Comparison of ENCODE assay signal across 15 mouse cellular contexts in the genomic region with DNA sequence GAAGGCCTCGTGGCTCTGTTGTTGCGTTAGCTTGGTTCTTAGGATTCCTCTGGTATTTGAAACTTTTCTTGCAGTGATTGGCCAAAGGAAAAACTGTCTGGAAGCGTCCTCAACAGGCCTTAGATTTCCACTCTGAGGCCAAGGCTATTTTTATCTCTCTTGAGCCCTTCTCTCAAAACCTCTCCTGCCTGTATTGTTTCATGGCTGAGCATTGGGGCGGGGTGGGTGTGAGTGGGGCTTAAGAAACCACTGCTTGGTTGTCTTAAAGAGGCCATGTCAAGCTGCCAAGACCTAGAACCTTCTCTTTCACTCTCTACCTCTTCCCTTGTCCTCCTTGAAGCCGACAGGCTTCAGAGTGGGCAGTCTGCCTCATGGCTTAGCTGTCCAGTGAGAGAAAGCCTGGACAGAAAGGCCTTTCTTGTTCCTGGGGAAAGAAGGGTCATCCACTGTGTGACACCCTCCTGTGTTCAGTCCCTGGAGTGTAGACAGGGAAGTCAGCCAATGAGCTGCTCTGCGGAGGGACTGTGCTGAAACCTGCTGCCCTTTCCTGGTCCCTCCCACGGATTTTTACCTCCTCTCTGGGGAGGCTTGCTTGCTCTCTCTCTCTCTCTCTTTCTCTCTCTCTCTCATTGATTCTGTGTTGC. TPM values are rescaled to one million over a fixed set of nuclear protein-coding genes. Genes with fewer than 3 reads are reported as not detected.
DNase-seq lines count a peak whose midpoint lies in the region; ATAC-seq and TF ChIP-seq lines count a peak whose summit lies in the region.
"Had no signal": no experiment of that assay in that cellular context is flagged by ENCODE, and none has a peak within 500 bp of the region (broad histone marks: within the 10 kb centered on the region; RNA-seq: fewer than 3 reads in every experiment).

No protein-coding gene starts in this region.

- ATAC-seq in Patski, result peak; percentile 32
- no peak for ATAC-seq in heart, embryonic 14.5 days (ENCODE audit: insufficient number of reproducible peaks, insufficient read depth, low FRiP score, low read depth)
- peak; percentile 79 for ATAC-seq in lung, postnatal 0 days
- ATAC-seq: forebrain, embryonic 16.5 days; midbrain, embryonic 15.5 days had no signal

- no peaks in the 10 kb centered on the region for H3K9me3 ChIP-seq in heart, embryonic 14.5 days (ENCODE audit: control insufficient read depth, low read length)
- H3K9me3 ChIP-seq in lung, postnatal 0 days (ENCODE audit: low read length), result no peaks in the 10 kb centered on the region
- H3K9me3 ChIP-seq: embryonic facial prominence, embryonic 12.5 days; hindbrain, embryonic 15.5 days; midbrain, embryonic 15.5 days had no signal

- no peak overlapping the region for H3K4me3 ChIP-seq in heart, embryonic 14.5 days (ENCODE audit: control insufficient read depth in 1 of 2, insufficient read depth in 1 of 2, low read depth in 1 of 2, low read length in 2 of 2)
- H3K4me3 ChIP-seq in lung, postnatal 0 days (ENCODE audit: low read depth, low read length), result no peak overlapping the region
- H3K4me3 ChIP-seq: embryonic facial prominence, embryonic 12.5 days; hindbrain, embryonic 15.5 days; midbrain, embryonic 15.5 days had no signal

- DNase-seq in gastrocnemius, adult 18-20 months (ENCODE audit: low spot score), result peak; percentile 32
- no peak for DNase-seq in gastrocnemius, postnatal 10 days
- peak; percentile 70 for DNase-seq in Patski (ENCODE audit: low read depth, low spot score)
- peak; percentile 83 for DNase-seq in lung, postnatal 0 days (ENCODE audit: low spot score)
- DNase-seq in urinary bladder, postnatal 10 days (ENCODE audit: low spot score), result no peak
- no peak for DNase-seq in left cerebral cortex, postnatal 14 days (ENCODE audit: low spot score in 2 of 2)
- DNase-seq in liver, result no peak
- DNase-seq: B cell, adult 2 months; cerebellum, adult 9-10 months; right cerebral cortex, postnatal 25 days had no signal

- peaks cover 12 to 20% of the 10 kb centered on the region in 2 experiments for H3K4me1 ChIP-seq in heart, embryonic 14.5 days (ENCODE audit: control insufficient read depth in 2 of 2, insufficient read depth in 2 of 2, low read length in 2 of 2)
- H3K4me1 ChIP-seq in lung, postnatal 0 days (ENCODE audit: insufficient read depth, low read depth, low read length), result peaks cover 5% of the 10 kb centered on the region; the same call in 1 of the 2 replicates
- H3K4me1 ChIP-seq: hindbrain, embryonic 15.5 days; midbrain, embryonic 15.5 days had no signal

- no peaks in the 10 kb centered on the region for H3K27me3 ChIP-seq in Patski
- no peaks in the 10 kb centered on the region for H3K27me3 ChIP-seq in heart, embryonic 14.5 days (ENCODE audit: control insufficient read depth, insufficient read depth, low read length)
- H3K27me3 ChIP-seq in lung, postnatal 0 days (replicated peaks; ENCODE audit: insufficient read depth, low read length), result no peaks in the 10 kb centered on the region
- H3K27me3 ChIP-seq: embryonic facial prominence, embryonic 12.5 days; hindbrain, embryonic 15.5 days; midbrain, embryonic 15.5 days had no signal

- H3K36me3 ChIP-seq in heart, embryonic 14.5 days (ENCODE audit: control insufficient read depth, insufficient read depth, low read length), result peaks cover 18% of the 10 kb centered on the region
- 0 out of 2 replicates have a peak, but pooled peaks cover 2% of the 10 kb centered on the region for H3K36me3 ChIP-seq in lung, postnatal 0 days (ENCODE audit: insufficient read depth, low read length)
- H3K36me3 ChIP-seq: hindbrain, embryonic 15.5 days; midbrain, embryonic 15.5 days had no signal

- no peak overlapping the region for H3K4me2 ChIP-seq in heart, embryonic 14.5 days (ENCODE audit: low read length)
- no peak overlapping the region for H3K4me2 ChIP-seq in lung, postnatal 0 days (replicated peaks; ENCODE audit: low read depth, low read length)
- H3K4me2 ChIP-seq: embryonic facial prominence, embryonic 12.5 days; hindbrain, embryonic 15.5 days; midbrain, embryonic 15.5 days had no signal

- intact Hi-C loops in left cerebral cortex, postnatal 14 days (cut with DNase I), result no loop called here

- no peak for TF ChIP-seq CTCF in Patski (IDR thresholded peaks at IDR 0.05)
- no peak for TF ChIP-seq CTCF in lung, postnatal 0 days (IDR thresholded peaks at IDR 0.05)

- in situ Hi-C loops in Patski (cut with MboI; ENCODE audit: low pct_unique_long_range_greater_than_20kb), result no loop called here

- H3K27ac ChIP-seq in heart, embryonic 14.5 days (replicated peaks in 1 of 2; ENCODE audit: control insufficient read depth in 1 of 2, insufficient read depth in 1 of 2, low read depth in 2 of 2, low read length in 2 of 2), result peak overlapping the region; percentile 51 to 53; a peak in 3 of 4 replicates
- peak overlapping the region; percentile 45 for H3K27ac ChIP-seq in lung, postnatal 0 days (ENCODE audit: low read length)
- H3K27ac ChIP-seq: hindbrain, embryonic 15.5 days; midbrain, embryonic 15.5 days had no signal

- no peak overlapping the region for H3K9ac ChIP-seq in heart, embryonic 14.5 days (ENCODE audit: low read length)
- H3K9ac ChIP-seq in lung, postnatal 0 days (replicated peaks; ENCODE audit: low read depth), result no peak overlapping the region
- H3K9ac ChIP-seq: embryonic facial prominence, embryonic 12.5 days; hindbrain, embryonic 15.5 days; midbrain, embryonic 15.5 days had no signal

- POLR2A ChIA-PET in Patski (lab: Charles Lee), result interaction anchor here (1.1 kb wide), 1 partner anchor 48 kb away, joined by 3 read pairs; the partner anchor contains the start of gene Ctdspl

- WGBS in heart, embryonic 14.5 days, result 45% methylated on average over 7 of the region's 7 CpGs
- 38% methylated on average over 7 of the region's 7 CpGs for WGBS in lung, postnatal 0 days

- peak; percentile 31; the same call in 1 of the 2 replicates for TF ChIP-seq EP300 in lung, postnatal 0 days (IDR thresholded peaks at IDR 0.05)

- CTCF ChIA-PET in Patski (lab: Charles Lee), result interaction anchor here (1.1 kb wide), 1 partner anchor 30 kb away, joined by 3 read pairs; no protein-coding TSS in a partner anchor

RNA-seq across cellular contexts. Expression of gene Ctdspl, which starts 48.8 kb away (rescaled TPM):
- total RNA-seq in gastrocnemius, adult 18-20 months (2021), result 1 to 10 TPM; 3.0 to 3.7 TPM
- total RNA-seq in gastrocnemius, postnatal 10 days (2021), result 10 to 100 TPM; 14.5 to 14.6 TPM
- polyA plus RNA-seq in Patski (2021), result 25.3 TPM
- polyA plus RNA-seq in heart, embryonic 14.5 days (2014; fragmentation: Nextera tagmentation; extraction: Ambion mirVana), result 10.2 and 10.4 TPM in 2 replicates
- 27.8 and 29.9 TPM in 2 replicates for polyA plus RNA-seq in lung, postnatal 0 days (2015; fragmentation: Nextera tagmentation; extraction: Ambion mirVana)
- 10 to 100 TPM; 31.5 to 36.6 TPM for total RNA-seq in left cerebral cortex, postnatal 14 days (2021)

Comparison
In these comparisons a context has a peak if more than half of its experiments do, and no peak if none do; other contexts are left out.
1. DNase-seq: peak in gastrocnemius, adult 18-20 months (single experiment), Patski (single experiment) and lung, postnatal 0 days (single experiment); none in gastrocnemius, postnatal 10 days (single experiment), urinary bladder, postnatal 10 days (single experiment), left cerebral cortex, postnatal 14 days (0 of 2) and liver (single experiment).